Mouse (Mus musculus) MEL (cell line): ENCODE data around the gene Nlrp1a. TPM values are rescaled to one million over a fixed set of nuclear protein-coding genes. Genes with fewer than 3 reads are reported as not detected.

Experiments
- DNase-seq: peaks from one replicate; pipeline ENCODE4 v3.0.0; 2011; ENCODE audit warnings: low read depth, low spot score
- H3K27ac ChIP-seq: 2 replicates; pipeline ENCODE4 v1.5.1; 2012; ENCODE audit warnings: low read depth, mild to moderate bottlenecking, control low read depth, low read length, moderate library complexity; ENCODE audit not compliant: control insufficient read depth
- H3K27me3 ChIP-seq, 2 experiments: fragments of 150-350 bp in 1 of 2; sonication (generic) in 1 of 2; 2 replicates each; pipeline ENCODE4 v1.6.1; 2012; ENCODE audit warnings: low read length in 2 of 2, mild to moderate bottlenecking in 2 of 2, improper control_type of control experiment in 1 of 2, moderate library complexity in 1 of 2; ENCODE audit not compliant: insufficient read depth in 2 of 2, control insufficient read depth in 1 of 2
- H3K36me3 ChIP-seq, 2 experiments: 2 replicates each; pipeline ENCODE4 v1.6.1; 2012 to 2014; ENCODE audit warnings: low read length in 2 of 2, improper control_type of control experiment in 1 of 2, inconsistent platforms in 1 of 2, mild to moderate bottlenecking in 1 of 2; ENCODE audit not compliant: insufficient read depth in 2 of 2, control insufficient read depth in 1 of 2
- H3K4me1 ChIP-seq, 2 experiments: fragments of 150-350 bp in 1 of 2; sonication (generic) in 1 of 2; 2 replicates each; pipeline ENCODE4 v1.6.1; 2012; ENCODE audit warnings: low read length in 2 of 2, improper control_type of control experiment in 1 of 2, mild to moderate bottlenecking in 1 of 2; ENCODE audit not compliant: insufficient read depth in 2 of 2, control insufficient read depth in 1 of 2
- H3K4me3 ChIP-seq, 2 experiments: fragments of 150-350 bp in 1 of 2; sonication (generic) in 1 of 2; 2 replicates each; pipeline ENCODE4 v1.5.1; 2012; ENCODE audit warnings: low read depth in 2 of 2, low read length in 2 of 2, mild to moderate bottlenecking in 2 of 2, moderate library complexity in 2 of 2, control low read depth in 1 of 2, improper control_type of control experiment in 1 of 2; ENCODE audit not compliant: control insufficient read depth in 1 of 2, insufficient read depth in 1 of 2
- H3K79me2 ChIP-seq: 2 replicates; pipeline ENCODE4 v1.6.1; 2012; ENCODE audit warnings: mild to moderate bottlenecking, low read length, moderate library complexity; ENCODE audit not compliant: control insufficient read depth, poor library complexity, insufficient read depth
- H3K9ac ChIP-seq: 2 replicates; pipeline ENCODE4 v1.6.1; 2012; ENCODE audit warnings: low read depth, mild to moderate bottlenecking, control low read depth, low read length, moderate library complexity; ENCODE audit not compliant: control insufficient read depth, poor library complexity, severe bottlenecking
- H3K9me3 ChIP-seq: fragments of 150-350 bp; sonication (generic); replicated peaks from 2 replicates; pipeline ENCODE4 v1.6.1; 2012; ENCODE audit warnings: mild to moderate bottlenecking, low read length, improper control_type of control experiment, moderate library complexity; ENCODE audit not compliant: insufficient read depth
- BHLHE40 ChIP-seq: IDR thresholded peaks from 2 replicates; pipeline ENCODE4 v1.6.1; 2012; ENCODE audit warnings: low read depth, mild to moderate bottlenecking, inconsistent platforms, low read length, improper control_type of control experiment, borderline replicate concordance
- CHD2 ChIP-seq: IDR thresholded peaks from 2 replicates; pipeline ENCODE4 v1.6.1; 2011; ENCODE audit warnings: low read length, improper control_type of control experiment
- CTCF ChIP-seq, 3 experiments: IDR thresholded peaks in 2 of 3; conservative IDR thresholded peaks in 1 of 3; 2 replicates each; pipeline ENCODE4 v1.5.1; 2011 to 2012; ENCODE audit warnings: low read length in 3 of 3, low read depth in 2 of 3, mild to moderate bottlenecking in 2 of 3, improper control_type of control experiment in 1 of 3, inconsistent platforms in 1 of 3, mixed read lengths in 1 of 3, moderate library complexity in 1 of 3; ENCODE audit not compliant: control insufficient read depth in 1 of 3, insufficient read depth in 1 of 3, poor library complexity in 1 of 3, severe bottlenecking in 1 of 3
- E2F4 ChIP-seq: IDR thresholded peaks from 2 replicates; pipeline ENCODE4 v1.6.1; 2011; ENCODE audit warnings: low read depth, low read length, improper control_type of control experiment, borderline replicate concordance
- ELF1 ChIP-seq: IDR thresholded peaks from 2 replicates; pipeline ENCODE4 v1.6.1; 2014; ENCODE audit warnings: low read depth, mild to moderate bottlenecking, inconsistent platforms, low read length, improper control_type of control experiment, moderate library complexity
- MYB ChIP-seq: IDR thresholded peaks from 2 replicates; pipeline ENCODE4 v1.6.1; 2011; ENCODE audit warnings: mild to moderate bottlenecking, low read depth, low read length, improper control_type of control experiment
- MYC ChIP-seq: IDR thresholded peaks from 2 replicates; pipeline ENCODE4 v1.6.1; 2011; ENCODE audit warnings: low read depth, mild to moderate bottlenecking, low read length, improper control_type of control experiment, moderate library complexity
- NRF1 ChIP-seq: IDR thresholded peaks from 2 replicates; pipeline ENCODE4 v1.6.1; 2014; ENCODE audit warnings: low read depth, mild to moderate bottlenecking, inconsistent platforms, low read length, improper control_type of control experiment, moderate library complexity; ENCODE audit not compliant: poor library complexity, insufficient read depth, severe bottlenecking
- POLR2AphosphoS2 ChIP-seq: IDR thresholded peaks from 2 replicates; pipeline ENCODE4 v1.6.1; 2011; ENCODE audit warnings: low read length, improper control_type of control experiment
- RCOR1 ChIP-seq: IDR thresholded peaks from 2 replicates; pipeline ENCODE4 v1.6.1; 2012; ENCODE audit warnings: low read depth, mild to moderate bottlenecking, inconsistent platforms, low read length, improper control_type of control experiment
- SIN3A ChIP-seq: IDR thresholded peaks from 2 replicates; pipeline ENCODE4 v1.6.1; 2012; ENCODE audit warnings: low read length, improper control_type of control experiment, inconsistent platforms
- TAL1 ChIP-seq: IDR thresholded peaks from 2 replicates; pipeline ENCODE4 v1.6.1; 2012; ENCODE audit warnings: mild to moderate bottlenecking, inconsistent platforms, low read length, moderate library complexity, mixed read lengths
- TCF12 ChIP-seq: IDR thresholded peaks from 2 replicates; pipeline ENCODE4 v1.6.1; 2014; ENCODE audit warnings: low read depth, mild to moderate bottlenecking, inconsistent platforms, low read length, improper control_type of control experiment, moderate library complexity
- ZKSCAN1 ChIP-seq: IDR thresholded peaks from 2 replicates; pipeline ENCODE4 v1.6.1; 2012; ENCODE audit warnings: low read depth, mild to moderate bottlenecking, inconsistent platforms, low read length, improper control_type of control experiment, moderate library complexity
- ZMIZ1 ChIP-seq: IDR thresholded peaks from 2 replicates; pipeline ENCODE4 v1.6.1; 2012; ENCODE audit warnings: low read depth, mild to moderate bottlenecking, inconsistent platforms, low read length, improper control_type of control experiment, moderate library complexity
- ZNF384 ChIP-seq: IDR thresholded peaks from 2 replicates; pipeline ENCODE4 v1.6.1; 2012; ENCODE audit warnings: low read depth, mild to moderate bottlenecking, inconsistent platforms, low read length, improper control_type of control experiment
- polyA plus RNA-seq, 2 experiments: library from polyadenylated mRNA; stranded (reverse) in 1 of 2; unstranded in 1 of 2; fragments of >175 nt in 1 of 2; fragments of >200 nt in 1 of 2; gene quantifications; 2 replicates each; pipeline versions ENCODE4 v1.2.1 to v1.2.4; 2012; ENCODE audit warnings: low replicate concordance in 2 of 2, low read depth in 1 of 2; ENCODE audit not compliant: insufficient read length in 2 of 2, insufficient read depth in 1 of 2, missing spikeins in 1 of 2
- total RNA-seq: library from RNA; depleted of rRNA; stranded (reverse); fragments of 300-350 nt; gene quantifications from 2 replicates; pipeline ENCODE4 v1.2.3, GENCODE M21; 2012

Nlrp1a gene
- total and polyA plus RNA-seq, 3 experiments: not detected

GRCm38 (mm10) chr11:71106261-71107021 lies 38.1 kb downstream of the Nlrp1a start:
- TF ChIP-seq SIN3A: no peak
- TF ChIP-seq TAL1: no peak
- no peak for TF ChIP-seq BHLHE40
- no peak overlapping the region for H3K9ac ChIP-seq

GRCm38 (mm10) chr11:71103931-71104330 lies 40.6 kb downstream of the Nlrp1a start:
- TF ChIP-seq CHD2 (no peak), POLR2AphosphoS2 (no peak), RCOR1 (no peak), ELF1 (no peak), ZKSCAN1 (no peak), CTCF (IDR thresholded peaks at IDR 0.05 in 2 of 3, conservative IDR thresholded peaks at IDR 0.05 in 1 of 3; ENCODE audit: control insufficient read depth in 1 of 3, insufficient read depth in 1 of 3, low read depth in 2 of 3, low read length in 3 of 3, poor library complexity in 1 of 3, severe bottlenecking in 1 of 3) (no peak), TCF12 (no peak), NRF1 (no peak), MYC (no peak), ZMIZ1 (no peak), ZNF384 (no peak), E2F4 (no peak), MYB (no peak), SIN3A (no peak), TAL1 (no peak)
- Histone ChIP-seq H3K27ac (no peak overlapping the region), H3K27me3 (no peaks in the 10 kb centered on the region), H3K79me2 (no peaks in the 10 kb centered on the region), H3K36me3 (no peaks in the 10 kb centered on the region), H3K4me3 (no peak overlapping the region), H3K4me1 (no peaks in the 10 kb centered on the region), H3K9ac (no peak overlapping the region), H3K9me3 (no peaks in the 10 kb centered on the region)
- no peak for DNase-seq

More at GRCm38 (mm10) chr11:71106261-71107021, 38.1 kb downstream of the Nlrp1a start:
- Histone ChIP-seq H3K4me1 (no peaks in the 10 kb centered on the region), H3K27me3 (no peaks in the 10 kb centered on the region), H3K27ac (no peak overlapping the region), H3K4me3 (no peak overlapping the region), H3K36me3 (no peaks in the 10 kb centered on the region), H3K79me2 (no peaks in the 10 kb centered on the region), H3K9me3 (no peaks in the 10 kb centered on the region)
- DNase-seq: no peak
